Mouse (Mus musculus) neural tube, embryonic 12.5 days (tissue): Measurements from ENCODE around the gene Nostrin. TPM values are rescaled to one million over a fixed set of nuclear protein-coding genes. Genes with fewer than 3 reads are reported as not detected.

ENCODE experiments used
- ATAC-seq: fragments of 200-750 bp; cut with Nextera tagmentation; 2 replicates; pipeline ENCODE4 v1.8.0; 2017; ENCODE audit warnings: low read depth, mild to moderate bottlenecking, moderate TSS enrichment, moderate library complexity; ENCODE audit not compliant: low FRiP score
- H3K27ac ChIP-seq: fragments of 300-500 bp; sonication (generic); 2 replicates; pipeline ENCODE4 v1.5.1; 2016
- H3K27me3 ChIP-seq: fragments of 300-500 bp; sonication (generic); replicated peaks from 2 replicates; pipeline ENCODE4 v1.6.1; 2016; ENCODE audit warnings: mild to moderate bottlenecking
- H3K36me3 ChIP-seq: fragments of 300-500 bp; sonication (generic); 2 replicates; pipeline ENCODE4 v1.6.1; 2016; ENCODE audit warnings: mild to moderate bottlenecking
- H3K4me1 ChIP-seq: fragments of 300-500 bp; sonication (generic); 2 replicates; pipeline ENCODE4 v1.6.1; 2016
- H3K4me2 ChIP-seq: fragments of 300-500 bp; sonication (generic); replicated peaks from 2 replicates; pipeline ENCODE4 v1.6.1; 2016; ENCODE audit warnings: mild to moderate bottlenecking
- H3K4me3 ChIP-seq: fragments of 300-500 bp; sonication (generic); 2 replicates; pipeline ENCODE4 v1.5.1; 2016
- H3K9ac ChIP-seq: fragments of 300-500 bp; sonication (generic); 2 replicates; pipeline ENCODE4 v1.6.1; 2016; ENCODE audit warnings: mild to moderate bottlenecking
- H3K9me3 ChIP-seq: fragments of 300-500 bp; sonication (generic); 2 replicates; pipeline ENCODE4 v1.6.1; 2016; ENCODE audit warnings: mild to moderate bottlenecking
- WGBS: fragments of 180-500 bp; shearing (Covaris S2); methylation state at CpG from one replicate; pipeline ENCODE4 v1.1.7; 2016; 5-methylcytosine and 5-hydroxymethylcytosine counted together
- polyA plus RNA-seq: library from polyadenylated mRNA; unstranded; fragments of >200 nt; fragmentation: Nextera tagmentation; extraction: Ambion mirVana; gene quantifications from 2 replicates; pipeline ENCODE4 v1.2.1, GENCODE M21; 2016

The Nostrin gene
- polyA plus RNA-seq, 1 experiment from 2014 or later, result 1.2 TPM

DNA sequence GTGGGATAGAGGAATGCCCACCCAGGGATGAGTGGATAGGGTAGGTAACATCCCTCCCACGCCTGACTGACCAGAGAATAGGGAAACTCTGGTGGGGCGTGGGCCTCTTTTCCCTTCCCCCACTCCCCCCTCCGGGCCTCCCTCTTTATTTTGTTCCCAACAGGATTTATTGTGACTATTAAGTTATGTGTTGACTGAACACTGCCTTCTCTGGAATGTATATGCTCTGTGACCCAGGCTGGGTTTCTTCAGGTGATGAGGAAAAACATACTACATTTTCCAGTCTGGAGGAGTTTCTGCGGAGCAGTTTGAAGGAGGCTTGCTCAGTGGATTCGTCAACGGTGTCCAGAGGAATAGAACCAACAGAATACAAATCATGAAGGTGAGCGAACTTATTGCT lies 75.2 kb downstream of the Nostrin start, which contains the start of gene G6pc2:
G6pc2 (plus strand) TSS at position 301 of the 400 bp plus-strand sequence.
- Histone ChIP-seq H3K27me3 (no peaks in the 10 kb centered on the region), H3K9me3 (no peaks in the 10 kb centered on the region), H3K4me3 (no peak within 1 kb of the TSS), H3K36me3 (no peaks in the 10 kb centered on the region), H3K27ac (no peak within 1 kb of the TSS), H3K9ac (no peak within 1 kb of the TSS), H3K4me1 (no peaks in the 10 kb centered on the region), H3K4me2 (no peak within 1 kb of the TSS)
- ATAC-seq, result no peak
- 74% methylated on average over 7 of the region's 7 CpGs for WGBS

DNA sequence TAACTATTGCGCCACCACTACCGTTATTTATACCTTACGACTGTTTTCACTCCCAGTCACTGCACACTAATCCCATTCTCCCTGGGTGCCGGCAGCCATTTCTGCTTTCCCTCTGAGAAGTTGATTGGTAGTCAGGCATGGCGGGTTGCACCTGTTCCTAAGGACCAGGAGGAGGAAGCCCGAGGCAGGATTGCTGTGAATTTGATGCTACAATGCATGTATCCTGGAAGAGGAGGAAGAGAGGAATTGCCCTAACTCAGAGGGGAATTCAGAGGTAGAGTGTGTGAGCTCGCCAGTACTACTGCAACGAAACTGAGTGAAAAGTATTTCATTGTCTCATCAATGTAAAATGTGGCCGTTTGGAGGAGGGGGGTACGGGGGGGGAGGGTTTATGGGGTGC lies 77.1 kb downstream of the Nostrin start:
- 68% methylated on average over 10 of the region's 10 CpGs for WGBS
- no peaks in the 10 kb centered on the region for H3K36me3 ChIP-seq
- H3K9ac ChIP-seq, result no peak overlapping the region
- H3K27me3 ChIP-seq, result no peaks in the 10 kb centered on the region
- no peak overlapping the region for H3K4me2 ChIP-seq
- no peak overlapping the region for H3K4me3 ChIP-seq
- H3K9me3 ChIP-seq, result no peaks in the 10 kb centered on the region
- no peak overlapping the region for H3K27ac ChIP-seq
- no peak for ATAC-seq
- no peaks in the 10 kb centered on the region for H3K4me1 ChIP-seq

GRCm38 (mm10) chr2:69215242-69215641 lies 79.6 kb downstream of the Nostrin start:
- 76% methylated on average over 7 of the region's 7 CpGs for WGBS
- Histone ChIP-seq H3K9ac (no peak overlapping the region), H3K27ac (no peak overlapping the region), H3K4me1 (no peaks in the 10 kb centered on the region), H3K27me3 (no peaks in the 10 kb centered on the region), H3K9me3 (no peaks in the 10 kb centered on the region), H3K4me3 (no peak overlapping the region), H3K4me2 (no peak overlapping the region), H3K36me3 (no peaks in the 10 kb centered on the region)
- no peak for ATAC-seq

DNA sequence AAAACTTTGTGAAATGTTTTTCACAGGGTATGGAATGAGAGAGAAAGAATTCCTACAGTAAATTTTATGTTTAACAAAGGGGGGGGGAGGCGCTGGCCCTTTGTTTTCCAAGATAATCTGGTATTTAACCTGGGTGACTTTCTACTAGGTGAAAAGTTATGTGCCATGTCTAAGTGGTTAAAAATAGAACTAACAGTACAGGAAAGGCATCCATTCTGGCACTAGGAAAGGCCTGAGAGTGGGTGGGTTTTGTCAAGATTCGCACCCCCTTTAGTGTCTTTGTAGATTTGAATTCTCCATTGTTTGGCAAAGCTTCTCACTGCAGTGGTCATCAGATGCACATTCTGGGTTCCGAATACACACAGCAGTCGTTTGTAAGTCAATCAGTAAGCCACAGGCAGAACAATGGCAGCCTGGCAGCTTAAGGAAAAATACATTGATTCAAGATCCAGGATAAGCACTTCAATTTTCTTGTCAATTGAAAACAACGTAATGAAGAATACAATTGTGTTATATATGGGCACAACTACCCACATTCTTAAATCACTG lies 86.3 kb downstream of the Nostrin start:
- H3K27me3 ChIP-seq, result no peaks in the 10 kb centered on the region
- 40% methylated on average over 5 of the region's 5 CpGs for WGBS
- H3K9me3 ChIP-seq, result no peaks in the 10 kb centered on the region
- no peaks in the 10 kb centered on the region for H3K36me3 ChIP-seq
- no peak overlapping the region for H3K4me2 ChIP-seq
- no peak overlapping the region for H3K9ac ChIP-seq
- H3K4me3 ChIP-seq, result no peak overlapping the region
- ATAC-seq, result no peak
- H3K27ac ChIP-seq, result no peak overlapping the region
- H3K4me1 ChIP-seq, result no peaks in the 10 kb centered on the region

- Histone ChIP-seq H3K36me3 (no peaks in the 10 kb centered on the region), H3K27me3 (no peaks in the 10 kb centered on the region), H3K9me3 (no peaks in the 10 kb centered on the region), H3K4me3 (no peak overlapping the region), H3K4me1 (no peaks in the 10 kb centered on the region), H3K27ac (no peak overlapping the region), H3K4me2 (no peak overlapping the region), H3K9ac (no peak overlapping the region)
- ATAC-seq, result no peak; the same call in 1 of the 2 replicates
- 69% methylated on average over 10 of the region's 10 CpGs for WGBS
Measured at GRCm38 (mm10) chr2:69222815-69223214, 87.2 kb downstream of the Nostrin start.

DNA sequence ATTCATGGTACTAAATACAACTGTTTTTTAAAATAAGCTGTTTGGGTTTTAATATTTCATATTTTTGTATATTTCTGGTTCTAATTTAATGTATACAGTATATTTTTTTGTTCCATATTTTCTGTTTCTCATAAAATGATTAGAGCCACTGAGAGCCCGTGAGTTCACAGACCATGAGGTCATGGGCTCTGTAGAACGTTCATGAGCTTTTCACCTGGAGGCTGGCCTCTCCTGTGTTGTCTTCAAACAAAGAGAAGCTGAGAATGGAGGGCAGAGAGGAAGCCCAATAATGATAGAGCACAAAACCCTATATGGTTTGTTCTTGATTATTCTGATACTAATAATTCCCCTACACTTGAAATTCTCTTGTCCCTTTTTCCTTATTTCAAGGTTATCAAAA lies 89.1 kb downstream of the Nostrin start:
- H3K4me2 ChIP-seq, result no peak overlapping the region
- ATAC-seq, result no peak
- no peaks in the 10 kb centered on the region for H3K4me1 ChIP-seq
- no peaks in the 10 kb centered on the region for H3K9me3 ChIP-seq
- WGBS, result 76% methylated on average over 2 of the region's 2 CpGs
- no peak overlapping the region for H3K27ac ChIP-seq
- H3K4me3 ChIP-seq, result no peak overlapping the region
- H3K36me3 ChIP-seq, result no peaks in the 10 kb centered on the region
- H3K9ac ChIP-seq, result no peak overlapping the region
- H3K27me3 ChIP-seq, result no peaks in the 10 kb centered on the region

GRCm38 (mm10) chr2:69226876-69227275 lies 91.3 kb downstream of the Nostrin start:
- H3K4me2 ChIP-seq, result no peak overlapping the region
- 90% methylated on average over 9 of the region's 9 CpGs for WGBS
- H3K36me3 ChIP-seq, result no peaks in the 10 kb centered on the region
- no peak overlapping the region for H3K27ac ChIP-seq
- H3K27me3 ChIP-seq, result no peaks in the 10 kb centered on the region
- no peaks in the 10 kb centered on the region for H3K4me1 ChIP-seq
- H3K9me3 ChIP-seq, result no peaks in the 10 kb centered on the region
- H3K9ac ChIP-seq, result no peak overlapping the region
- H3K4me3 ChIP-seq, result no peak overlapping the region
- no peak for ATAC-seq

DNA sequence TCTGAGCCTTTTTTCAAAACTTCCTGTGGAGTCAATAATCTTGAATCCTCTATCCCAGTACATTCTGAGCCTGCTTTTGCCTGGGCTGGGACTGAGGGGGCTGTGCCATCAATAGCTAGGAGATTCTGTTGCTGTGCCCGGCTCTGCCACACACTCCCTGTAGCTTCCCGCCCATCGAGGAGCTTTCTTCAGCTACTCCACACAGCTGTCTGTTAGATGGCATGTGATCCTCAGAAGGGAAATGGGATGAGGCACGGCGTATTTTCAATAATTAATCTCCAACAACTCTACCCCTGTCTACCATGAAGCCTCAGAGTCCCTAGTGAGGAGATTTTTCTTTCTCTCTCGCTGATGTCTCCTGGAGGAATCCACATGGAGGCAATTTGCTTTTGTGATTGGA lies 93.0 kb downstream of the Nostrin start:
- H3K9me3 ChIP-seq, result no peaks in the 10 kb centered on the region
- no peak overlapping the region for H3K9ac ChIP-seq
- H3K27me3 ChIP-seq, result no peaks in the 10 kb centered on the region
- no peaks in the 10 kb centered on the region for H3K36me3 ChIP-seq
- no peaks in the 10 kb centered on the region for H3K4me1 ChIP-seq
- WGBS, result 75% methylated on average over 6 of the region's 6 CpGs
- H3K4me2 ChIP-seq, result no peak overlapping the region
- no peak overlapping the region for H3K27ac ChIP-seq
- no peak for ATAC-seq
- no peak overlapping the region for H3K4me3 ChIP-seq

DNA sequence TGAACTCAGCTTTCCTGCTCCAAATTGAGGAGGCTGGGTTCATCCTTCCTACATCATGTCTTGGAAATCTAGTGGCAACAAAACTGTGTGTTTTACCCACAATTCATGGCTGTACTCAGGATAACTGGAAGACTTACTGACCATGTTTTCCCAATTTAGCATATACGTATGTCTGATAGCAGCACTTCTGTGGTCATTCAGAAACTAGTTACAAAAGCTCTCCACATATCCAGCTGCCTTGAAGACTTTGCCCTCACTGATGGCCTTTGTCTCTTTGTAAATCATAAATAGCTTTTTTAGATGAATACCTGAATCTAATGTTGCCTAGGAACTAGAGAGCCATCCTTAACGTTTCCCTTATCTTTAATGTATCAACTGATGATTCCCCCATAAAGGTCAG lies 94.5 kb downstream of the Nostrin start:
- H3K27me3 ChIP-seq, result no peaks in the 10 kb centered on the region
- H3K9ac ChIP-seq, result no peak overlapping the region
- ATAC-seq, result no peak
- no peaks in the 10 kb centered on the region for H3K36me3 ChIP-seq
- H3K4me2 ChIP-seq, result no peak overlapping the region
- no peaks in the 10 kb centered on the region for H3K4me1 ChIP-seq
- no peak overlapping the region for H3K27ac ChIP-seq
- WGBS, result 90% methylated on average over 2 of the region's 2 CpGs
- no peaks in the 10 kb centered on the region for H3K9me3 ChIP-seq
- no peak overlapping the region for H3K4me3 ChIP-seq

DNA sequence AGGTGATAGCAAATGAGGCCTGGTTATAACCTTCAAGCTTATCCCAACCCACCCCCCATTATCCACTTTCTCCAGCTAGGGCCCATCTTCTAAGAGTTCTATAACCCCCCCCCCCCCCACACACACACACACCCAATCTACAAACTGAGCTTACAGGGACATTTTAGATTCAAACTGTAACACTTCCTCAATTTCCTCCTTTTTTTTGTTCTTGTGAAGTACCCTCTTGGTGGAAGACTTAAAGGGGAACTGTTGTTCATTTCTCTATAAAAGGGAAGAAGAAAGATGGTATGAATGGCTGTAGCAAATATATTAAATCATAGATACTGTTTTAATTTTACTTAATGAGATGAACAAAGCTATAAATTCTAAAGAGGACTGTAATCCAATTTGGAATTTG lies 96.5 kb downstream of the Nostrin start:
- H3K4me1 ChIP-seq, result no peaks in the 10 kb centered on the region
- H3K9me3 ChIP-seq, result no peaks in the 10 kb centered on the region
- H3K27ac ChIP-seq, result no peak overlapping the region
- H3K27me3 ChIP-seq, result no peaks in the 10 kb centered on the region
- no peaks in the 10 kb centered on the region for H3K36me3 ChIP-seq
- ATAC-seq, result no peak
- H3K4me3 ChIP-seq, result no peak overlapping the region
- no peak overlapping the region for H3K9ac ChIP-seq
- no peak overlapping the region for H3K4me2 ChIP-seq

DNA sequence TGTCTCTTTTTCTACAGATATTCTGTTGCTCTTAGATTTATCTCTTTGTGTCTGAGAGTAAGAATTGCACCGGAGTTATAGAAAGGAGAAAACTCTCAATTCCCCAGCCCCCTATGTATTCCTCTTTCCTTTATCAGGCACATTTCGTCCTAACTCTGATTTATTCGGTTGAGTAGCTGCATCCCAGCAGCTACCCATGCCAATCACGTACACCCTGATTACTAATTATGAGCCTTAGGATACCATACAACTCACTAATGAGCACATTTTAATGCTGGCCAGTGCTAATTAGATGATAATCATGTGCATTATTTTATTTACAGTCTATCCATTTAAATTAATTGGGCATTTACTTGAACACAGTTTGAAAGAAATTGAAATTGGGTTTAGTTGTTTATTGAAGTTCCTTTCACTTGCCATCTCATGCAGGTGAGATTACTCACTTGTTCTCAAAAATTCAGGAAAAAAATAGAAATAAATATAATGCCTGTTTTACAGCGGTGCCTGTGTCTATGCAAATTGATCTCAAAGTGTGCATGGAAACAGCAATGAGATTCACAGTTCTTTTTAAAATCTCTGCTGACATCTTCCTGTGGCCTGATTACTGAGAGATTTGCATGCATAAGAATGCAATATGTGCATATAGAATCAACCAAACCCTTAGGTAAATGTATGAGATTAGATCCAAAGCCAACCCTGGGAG lies 99.5 kb downstream of the Nostrin start:
- Histone ChIP-seq H3K4me3 (no peak overlapping the region), H3K27me3 (no peaks in the 10 kb centered on the region), H3K4me1 (no peaks in the 10 kb centered on the region), H3K36me3 (no peaks in the 10 kb centered on the region), H3K4me2 (no peak overlapping the region), H3K27ac (no peak overlapping the region), H3K9ac (no peak overlapping the region), H3K9me3 (no peaks in the 10 kb centered on the region)
- ATAC-seq, result no peak
- WGBS, result 77% methylated on average over 5 of the region's 5 CpGs
